In genomic region chr11:8513359-8514253, GRCm38 (mm10) we compare ENCODE assay signal across 8 mouse cellular contexts.
A peak's percentile ranks its signal among the peaks of the same experiment; 100 is the strongest.
DNase-seq lines count a peak whose midpoint lies in the region; ATAC-seq and TF ChIP-seq lines count a peak whose summit lies in the region.
"Had no signal": no experiment of that assay in that cellular context is flagged by ENCODE, and none has a peak within 500 bp of the region (broad histone marks: within the 10 kb centered on the region; RNA-seq: fewer than 3 reads in every experiment).

No protein-coding gene starts in this region.

- H3K27me3 ChIP-seq in liver, embryonic 11.5 days (replicated peaks; ENCODE audit: control insufficient read depth, insufficient read depth, low read length), result no peaks in the 10 kb centered on the region
- H3K27me3 ChIP-seq in heart, embryonic 15.5 days, result no peaks in the 10 kb centered on the region

- ATAC-seq in liver, embryonic 11.5 days (replicated peaks; ENCODE audit: low FRiP score), result no peak
- ATAC-seq in heart, embryonic 15.5 days (replicated peaks; ENCODE audit: insufficient number of reproducible peaks, insufficient read depth, low FRiP score, low read depth), result peak; percentile 72

- peak; percentile 32 for DNase-seq in liver
- DNase-seq in liver, embryonic 11.5 days (ENCODE audit: low spot score), result no peak
- DNase-seq in brain, embryonic 14.5 days (ENCODE audit: low read depth), result peak; percentile 92
- peak; percentile 46 to 71 for DNase-seq in layer of hippocampus, postnatal 10 days (ENCODE audit: low spot score in 2 of 2)
- DNase-seq in right cerebral cortex, postnatal 10 days (ENCODE audit: low spot score in 2 of 2), result peak; percentile 79
- DNase-seq in thymus, postnatal 0 days (ENCODE audit: low spot score), result no peak

- TF ChIP-seq POLR2A in brain, embryonic 14.5 days (IDR thresholded peaks at IDR 0.05; ENCODE audit: borderline replicate concordance, extremely low read depth, insufficient read depth, insufficient read length, poor library complexity, severe bottlenecking), result no peak

- no peaks in the 10 kb centered on the region for H3K4me1 ChIP-seq in liver, embryonic 11.5 days (replicated peaks; ENCODE audit: control insufficient read depth, insufficient read depth, low read length)
- peaks cover 22% of the 10 kb centered on the region for H3K4me1 ChIP-seq in heart, embryonic 15.5 days (replicated peaks)

- no peak overlapping the region for H3K4me2 ChIP-seq in liver, embryonic 11.5 days
- H3K4me2 ChIP-seq in heart, embryonic 15.5 days, result no peak overlapping the region

- TF ChIP-seq CTCF in brain, embryonic 14.5 days (IDR thresholded peaks at IDR 0.05; ENCODE audit: borderline replicate concordance, extremely low read depth, insufficient read depth, insufficient read length), result no peak

- no peaks in the 10 kb centered on the region for H3K9me3 ChIP-seq in liver, embryonic 11.5 days (ENCODE audit: control insufficient read depth, low read length)
- H3K9me3 ChIP-seq in heart, embryonic 15.5 days (replicated peaks), result no peaks in the 10 kb centered on the region

- H3K36me3 ChIP-seq in liver, embryonic 11.5 days (ENCODE audit: control insufficient read depth, insufficient read depth, low read length), result no peaks in the 10 kb centered on the region
- H3K36me3 ChIP-seq in heart, embryonic 15.5 days, result peaks cover 6% of the 10 kb centered on the region; the same call in 1 of the 2 replicates

- H3K27ac ChIP-seq in liver, embryonic 11.5 days (ENCODE audit: low read depth, low read length), result no peak overlapping the region
- H3K27ac ChIP-seq in heart, embryonic 15.5 days, result peak overlapping the region; percentile 75

- H3K9ac ChIP-seq in liver, embryonic 11.5 days (ENCODE audit: low read depth, low read length), result no peak overlapping the region
- H3K9ac ChIP-seq in heart, embryonic 15.5 days, result 0 out of 2 replicates have a peak overlapping the region, but pooled peaks have one; percentile 15

- no peak overlapping the region for H3K4me3 ChIP-seq in liver, embryonic 11.5 days (ENCODE audit: low read depth, low read length)
- no peak overlapping the region for H3K4me3 ChIP-seq in heart, embryonic 15.5 days
- H3K4me3 ChIP-seq: myocyte had no signal

- WGBS in liver, embryonic 11.5 days, result 71% methylated on average over 7 of the region's 7 CpGs
- 39% methylated on average over 7 of the region's 7 CpGs for WGBS in heart, embryonic 15.5 days

Comparison
In these comparisons a context has a peak if more than half of its experiments do, and no peak if none do; other contexts are left out.
1. DNase-seq: peak in liver (single experiment), brain, embryonic 14.5 days (single experiment), layer of hippocampus, postnatal 10 days (2 of 2) and right cerebral cortex, postnatal 10 days (2 of 2); none in liver, embryonic 11.5 days (single experiment) and thymus, postnatal 0 days (single experiment).